9 mouse cellular contexts compared by ENCODE assay signal in the genomic region with DNA sequence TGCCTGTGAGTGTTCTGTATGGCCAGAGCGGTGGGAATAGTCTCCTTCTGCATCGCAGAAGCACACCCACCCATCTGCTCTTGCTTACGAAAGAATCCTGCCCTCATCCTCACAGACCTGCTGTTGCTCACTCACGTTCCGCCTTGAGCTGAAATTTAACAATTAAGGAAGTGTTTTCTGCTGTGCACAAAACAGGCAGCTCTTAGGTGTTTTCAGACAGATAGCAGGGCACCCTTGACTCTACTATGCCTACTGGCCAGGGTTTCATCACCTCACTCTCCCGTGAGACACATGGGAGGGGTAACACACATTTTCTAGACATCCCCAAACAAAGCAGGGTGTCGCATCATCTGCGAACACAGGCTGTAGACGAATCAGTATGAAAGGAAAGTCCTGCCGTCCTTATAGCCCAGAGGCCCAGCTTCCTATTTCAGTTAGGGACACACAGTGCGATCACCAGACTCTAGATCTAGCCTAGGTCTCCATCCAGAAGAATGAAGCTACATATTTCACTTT. TPM values are rescaled to one million over a fixed set of nuclear protein-coding genes. Genes with fewer than 3 reads are reported as not detected.
DNase-seq lines count a peak whose midpoint lies in the region; ATAC-seq and TF ChIP-seq lines count a peak whose summit lies in the region.
"Had no signal": no experiment of that assay in that cellular context is flagged by ENCODE, and none has a peak within 500 bp of the region (broad histone marks: within the 10 kb centered on the region; RNA-seq: fewer than 3 reads in every experiment).

No protein-coding gene starts in this region.

- peak overlapping the region; percentile 64 for H3K9ac ChIP-seq in heart, embryonic 14.5 days (ENCODE audit: low read length)
- H3K9ac ChIP-seq in liver, embryonic 14.5 days (replicated peaks): no peak overlapping the region

- intact Hi-C loops in gastrocnemius, postnatal 14 days (cut with DNase I; ENCODE audit: low total_unique reads): no loop called here

- H3K4me3 ChIP-seq in lung, adult 2 months (replicated peaks; ENCODE audit: extremely low read depth, low read depth, low read length): peak overlapping the region; percentile 20
- peak overlapping the region; percentile 26 to 33 for H3K4me3 ChIP-seq in heart, embryonic 14.5 days (ENCODE audit: control insufficient read depth in 1 of 2, insufficient read depth in 1 of 2, low read depth in 1 of 2, low read length in 2 of 2)
- H3K4me3 ChIP-seq in liver, embryonic 14.5 days (ENCODE audit: insufficient read depth in 1 of 2, low read depth in 2 of 2, low read length in 2 of 2): peak overlapping the region in 1 of 2 experiments; percentile 37; a peak in 1 of 4 replicates
- H3K4me3 ChIP-seq: erythroblast, embryonic 14.5 days had no signal

- peak; percentile 10 for DNase-seq in lung, adult 2 months
- DNase-seq in lung, postnatal 10 days: no peak
- DNase-seq in cerebellum, postnatal 10 days: peak; percentile 50 to 58
- DNase-seq in liver, embryonic 14.5 days (ENCODE audit: low read depth in 3 of 3, low spot score in 3 of 3): no peak
- DNase-seq in gastrocnemius, postnatal 14 days: no peak

- ATAC-seq in heart, embryonic 14.5 days (ENCODE audit: insufficient number of reproducible peaks, insufficient read depth, low FRiP score, low read depth): no peak
- ATAC-seq in liver, embryonic 14.5 days (ENCODE audit: insufficient read depth): no peak
- ATAC-seq in neutrophil, adult 5-6 weeks (ENCODE audit: extremely low read depth, insufficient number of reproducible peaks, low FRiP score, poor library complexity, severe bottlenecking): peak; percentile 30; the same call in 1 of the 2 replicates
- no peak for ATAC-seq in inflammation-experienced regulatory T-cells, adult 6 months

- no peak for TF ChIP-seq POLR2A in lung, adult 2 months (IDR thresholded peaks at IDR 0.05; ENCODE audit: borderline replicate concordance, extremely low read depth, low read depth, low read length)

- peaks cover 7% of the 10 kb centered on the region for H3K4me1 ChIP-seq in lung, adult 2 months (ENCODE audit: control insufficient read depth, insufficient read depth, low read length)
- H3K4me1 ChIP-seq in heart, embryonic 14.5 days (ENCODE audit: control insufficient read depth in 2 of 2, insufficient read depth in 2 of 2, low read length in 2 of 2): peaks cover 21 to 28% of the 10 kb centered on the region in 2 experiments
- H3K4me1 ChIP-seq in liver, embryonic 14.5 days (replicated peaks; ENCODE audit: control insufficient read depth in 2 of 2, insufficient read depth in 2 of 2, low read length in 1 of 2): peaks cover 2 to 23% of the 10 kb centered on the region in 2 experiments; a peak in 2 of 4 replicates

- H3K27ac ChIP-seq in heart, embryonic 14.5 days (replicated peaks in 1 of 2; ENCODE audit: control insufficient read depth in 1 of 2, insufficient read depth in 1 of 2, low read depth in 2 of 2, low read length in 2 of 2): peak overlapping the region; percentile 45 to 60; a peak in 2 of 4 replicates
- H3K27ac ChIP-seq in liver, embryonic 14.5 days: no peak overlapping the region

- H3K9me3 ChIP-seq in heart, embryonic 14.5 days (ENCODE audit: control insufficient read depth, low read length): no peaks in the 10 kb centered on the region
- no peaks in the 10 kb centered on the region for H3K9me3 ChIP-seq in liver, embryonic 14.5 days (ENCODE audit: control insufficient read depth, low read length)

- no peaks in the 10 kb centered on the region for H3K36me3 ChIP-seq in heart, embryonic 14.5 days (ENCODE audit: control insufficient read depth, insufficient read depth, low read length)
- no peaks in the 10 kb centered on the region for H3K36me3 ChIP-seq in liver, embryonic 14.5 days (replicated peaks; ENCODE audit: control insufficient read depth, insufficient read depth, low read depth)

- H3K4me2 ChIP-seq in heart, embryonic 14.5 days (ENCODE audit: low read length): peak overlapping the region; percentile 71
- H3K4me2 ChIP-seq in liver, embryonic 14.5 days (ENCODE audit: low read depth): peak overlapping the region; percentile 28

- TF ChIP-seq CTCF in lung, adult 2 months (IDR thresholded peaks at IDR 0.05; ENCODE audit: insufficient read depth, low read length): no peak
- no peak for TF ChIP-seq CTCF in liver, embryonic 14.5 days (IDR thresholded peaks at IDR 0.05; ENCODE audit: low read depth)

- TF ChIP-seq EP300 in liver, embryonic 14.5 days (IDR thresholded peaks at IDR 0.05; ENCODE audit: low read depth): no peak

- WGBS in lung, adult 2 months: 37% methylated on average over 11 of the region's 11 CpGs
- 23% methylated on average over 11 of the region's 11 CpGs for WGBS in heart, embryonic 14.5 days
- WGBS in liver, embryonic 14.5 days (ENCODE audit: insufficient replicate concordance): 29% methylated on average over 11 of the region's 11 CpGs

- no peaks in the 10 kb centered on the region for H3K27me3 ChIP-seq in heart, embryonic 14.5 days (ENCODE audit: control insufficient read depth, insufficient read depth, low read length)
- 0 out of 2 replicates have a peak, but pooled peaks cover 2% of the 10 kb centered on the region for H3K27me3 ChIP-seq in liver, embryonic 14.5 days (ENCODE audit: control insufficient read depth, insufficient read depth, low read length)

RNA-seq across cellular contexts. Expression of a gene that starts 2.4 kb away (rescaled TPM):
- polyA plus RNA-seq in lung, adult 2 months (2012; rRNA removed): 11.9 and 16.1 TPM in 2 replicates
- polyA plus RNA-seq in heart, embryonic 14.5 days (2014; fragmentation: Nextera tagmentation; extraction: Ambion mirVana): 49.9 and 59.3 TPM in 2 replicates
- 2.7 and 5.2 TPM in 2 replicates for polyA plus RNA-seq in liver, embryonic 14.5 days (2012; rRNA removed)
- polyA plus RNA-seq in liver, embryonic 14.5 days (2014; fragmentation: Nextera tagmentation; extraction: Ambion mirVana): 6.7 and 8.7 TPM in 2 replicates
- 66.8 and 76.3 TPM in 2 replicates for total RNA-seq in neutrophil, adult 5-6 weeks (2017)
- total RNA-seq in gastrocnemius, postnatal 14 days (2021): 10 to 100 TPM in 1 of 2 experiments, 1 to 10 TPM in 1; 9.7 to 14.2 TPM
- 100 to 1,000 TPM in 1 of 3 experiments, 10 to 100 TPM in 2; 56.4 to 107 (median 59.1) TPM for polyA plus RNA-seq in inflammation-experienced regulatory T-cells, adult 6 months (2017; shearing (Covaris generic))
- polyA plus RNA-seq: erythroblast, embryonic 14.5 days had no signal

Comparison
In these comparisons a context has a peak if more than half of its experiments do, and no peak if none do; other contexts are left out.
1. DNase-seq: peak in lung, adult 2 months (single experiment) and cerebellum, postnatal 10 days (2 of 2); none in lung, postnatal 10 days (single experiment), liver, embryonic 14.5 days (0 of 3) and gastrocnemius, postnatal 14 days (single experiment).